Mouse (Mus musculus) neutrophil, adult 65 days (primary cell): ENCODE results near the gene Gje1. TPM values are rescaled to one million over a fixed set of nuclear protein-coding genes. Genes with fewer than 3 reads are reported as not detected.

Experiments
- total RNA-seq: library from RNA; stranded (reverse); gene quantifications from 2 replicates; pipeline ENCODE4 v1.2.4, GENCODE M21; 2023

Gje1 gene
- total RNA-seq, result 0.41 TPM in 1 of 2 replicates, not detected in the other

DNA sequence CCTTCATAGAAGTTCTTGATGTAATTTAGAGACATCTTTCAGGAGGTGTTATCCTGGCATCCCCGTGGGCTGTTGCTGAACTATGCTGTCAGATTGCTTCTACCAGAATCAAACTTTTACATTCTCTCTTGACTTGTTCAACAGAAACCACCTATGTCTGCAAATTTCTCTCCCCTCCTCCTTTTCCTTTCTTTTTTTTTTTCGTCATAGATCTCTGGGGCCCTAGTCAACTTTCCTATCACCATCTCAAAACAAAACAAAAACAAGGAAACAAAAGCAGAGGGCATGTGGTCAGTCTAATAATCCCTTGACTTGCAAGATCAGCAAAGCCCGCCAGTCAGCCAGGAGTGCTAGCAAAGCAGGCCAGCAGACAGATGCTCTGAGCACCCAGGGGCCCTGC is at the start of gene Gje1:
TSS of gene Gje1 (minus strand) at position 101 of the 400 bp plus-strand sequence.

DNA sequence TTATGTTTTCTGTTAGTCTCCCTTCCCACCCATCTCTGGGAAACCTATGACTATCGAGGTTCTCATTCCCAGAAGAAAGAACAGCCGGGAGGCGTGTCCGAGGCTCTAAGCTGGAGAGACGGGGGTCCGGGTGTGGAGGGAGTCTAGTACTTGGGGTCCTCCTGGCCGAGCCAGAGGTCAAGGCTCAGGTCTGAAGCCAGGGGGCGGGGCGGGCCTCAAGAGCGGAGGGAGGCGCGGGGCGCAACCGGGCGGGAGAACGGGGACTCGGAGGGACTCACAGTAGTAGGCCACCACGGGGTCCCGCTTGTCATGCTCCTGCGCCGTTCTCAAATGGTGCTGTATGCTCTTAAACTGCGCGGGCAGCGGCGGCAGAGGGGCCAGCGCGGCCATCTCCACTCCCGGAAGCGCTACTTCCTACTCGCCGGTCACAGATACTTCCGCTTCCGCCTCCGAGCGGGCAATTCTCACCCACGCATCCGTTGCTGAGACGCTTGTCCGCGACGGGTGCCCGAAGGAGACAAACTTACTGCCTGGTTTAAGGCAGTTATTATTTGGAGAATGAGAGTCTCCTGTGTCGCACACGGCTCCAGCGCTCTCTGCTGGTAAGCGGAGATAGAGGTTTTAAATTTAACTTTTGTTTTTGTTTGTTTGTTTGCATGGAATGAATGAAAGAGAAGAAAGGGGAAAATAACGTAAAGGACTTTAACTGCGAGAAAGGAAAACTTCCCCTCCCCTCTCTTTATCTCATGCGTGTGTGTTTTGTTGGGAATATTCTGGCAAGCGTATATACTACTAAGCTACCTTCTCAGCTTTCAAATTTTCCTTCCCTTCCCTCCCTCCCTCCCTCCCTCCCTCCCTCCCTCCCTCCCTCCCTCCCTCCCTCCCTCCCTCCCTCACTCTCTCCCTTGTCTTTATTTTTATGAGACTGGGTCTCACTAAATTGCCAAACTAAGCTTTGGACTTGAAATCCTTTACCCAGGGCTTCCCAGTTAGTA is 12.6 kb downstream of the Gje1 start, which contains the start of the genes Vta1 and Nmbr:
TSS of gene Vta1 (minus strand) at position 489 of the 995 bp plus-strand sequence.
TSS of gene Nmbr (plus strand) at position 520 of the 995 bp plus-strand sequence.

Other genes with a start within 250 kb of the Gje1 start
- 11.9 and 13.9 TPM in 2 replicates for gene Adgrg6, start 172.6 kb downstream of the Gje1 start, total RNA-seq
- gene Vta1, start 12.7 kb downstream of the Gje1 start, total RNA-seq, result 48.5 and 59.2 TPM in 2 replicates
- gene Nmbr, start 12.6 kb downstream of the Gje1 start, total RNA-seq, result not detected in 2 replicates